Mouse (Mus musculus) kidney, postnatal 0 days (tissue): ENCODE data around the gene Amz2. TPM values are rescaled to one million over a fixed set of nuclear protein-coding genes. Genes with fewer than 3 reads are reported as not detected.

ENCODE experiments used
- ATAC-seq: fragments of 200-750 bp; cut with Nextera tagmentation; replicated peaks from 2 replicates; pipeline ENCODE4 v1.8.0; 2017; ENCODE audit warnings: low read depth, moderate number of reproducible peaks, moderate TSS enrichment, moderate library complexity; ENCODE audit not compliant: low FRiP score
- DNase-seq: peaks from one replicate; pipeline ENCODE4 v3.0.0-alpha.2; 2016; ENCODE audit warnings: low spot score
- H3K27ac ChIP-seq: fragments of 300-500 bp; sonication (generic); 2 replicates; pipeline ENCODE4 v1.5.1; 2014; ENCODE audit warnings: mild to moderate bottlenecking
- H3K27me3 ChIP-seq: fragments of 300-500 bp; sonication (generic); 2 replicates; pipeline ENCODE4 v1.6.1; 2014; ENCODE audit warnings: low read length, mixed read lengths; ENCODE audit not compliant: insufficient read depth
- H3K36me3 ChIP-seq: fragments of 300-500 bp; sonication (generic); 2 replicates; pipeline ENCODE4 v1.6.1; 2014; ENCODE audit warnings: low read length, mixed read lengths; ENCODE audit not compliant: insufficient read depth
- H3K4me1 ChIP-seq: fragments of 300-500 bp; sonication (generic); replicated peaks from 2 replicates; pipeline ENCODE4 v1.6.1; 2014; ENCODE audit warnings: antibody characterized with exemption, low read length, mixed read lengths; ENCODE audit not compliant: insufficient read depth
- H3K4me2 ChIP-seq: fragments of 300-500 bp; sonication (generic); 2 replicates; pipeline ENCODE4 v1.6.1; 2014; ENCODE audit warnings: mild to moderate bottlenecking, low read length, moderate library complexity, mixed read lengths
- H3K4me3 ChIP-seq: fragments of 300-500 bp; sonication (generic); replicated peaks from 2 replicates; pipeline ENCODE4 v1.5.1; 2014; ENCODE audit warnings: low read depth, low read length
- H3K9ac ChIP-seq: fragments of 300-500 bp; sonication (generic); 2 replicates; pipeline ENCODE4 v1.6.1; 2014; ENCODE audit warnings: low read depth, low read length
- H3K9me3 ChIP-seq: fragments of 300-500 bp; sonication (generic); replicated peaks from 2 replicates; pipeline ENCODE4 v1.6.1; 2016; ENCODE audit warnings: low read length, inconsistent platforms, mixed read lengths
- CTCF ChIP-seq: IDR thresholded peaks from 2 replicates; pipeline ENCODE4 v1.5.1; 2016; ENCODE audit warnings: antibody characterized with exemption, low read depth, mild to moderate bottlenecking, moderate library complexity
- WGBS: fragments of 180-500 bp; shearing (Covaris S2); extraction: QIAGEN DNeasy Blood & Tissue Kit; methylation state at CpG from one replicate; pipeline ENCODE4 v1.1.7; 2014; 5-methylcytosine and 5-hydroxymethylcytosine counted together
- polyA plus RNA-seq: library from polyadenylated mRNA; unstranded; fragments of >200 nt; fragmentation: Nextera tagmentation; extraction: Ambion mirVana; gene quantifications from 2 replicates; pipeline ENCODE4 v1.2.1, GENCODE M21; 2015

Amz2 gene
- polyA plus RNA-seq, 1 experiment from 2014 or later = 30.4 TPM

- Histone ChIP-seq H3K4me3 (no peak overlapping the region), H3K27me3 (no peaks in the 10 kb centered on the region), H3K36me3 (no peaks in the 10 kb centered on the region), H3K9ac (no peak overlapping the region), H3K27ac (no peak overlapping the region), H3K4me1 (no peaks in the 10 kb centered on the region), H3K4me2 (no peak overlapping the region), H3K9me3 (no peaks in the 10 kb centered on the region)
- no peak for DNase-seq
- ATAC-seq = no peak
- no peak for TF ChIP-seq CTCF
- 80% methylated on average over 15 of the region's 15 CpGs for WGBS
Observed at GRCm38 (mm10) chr11:109410197-109410980, 15.4 kb upstream of the Amz2 start.

GRCm38 (mm10) chr11:109413617-109414016 is 12.1 kb upstream of the Amz2 start, which contains the start of gene 9930022D16Rik:
TSS of gene 9930022D16Rik (plus strand) at chr11:109413917.
- DNase-seq (no peak), ATAC-seq (no peak)
- Histone ChIP-seq H3K9ac (no peak within 1 kb of the TSS), H3K27ac (no peak within 1 kb of the TSS), H3K27me3 (no peaks in the 10 kb centered on the region), H3K4me1 (no peaks in the 10 kb centered on the region), H3K9me3 (no peaks in the 10 kb centered on the region), H3K4me3 (no peak within 1 kb of the TSS), H3K4me2 (no peak within 1 kb of the TSS), H3K36me3 (no peaks in the 10 kb centered on the region)
- 83% methylated on average over 6 of the region's 6 CpGs for WGBS
- no peak for TF ChIP-seq CTCF

GRCm38 (mm10) chr11:109414802-109415201 is 10.9 kb upstream of the Amz2 start:
- Histone ChIP-seq H3K9me3 (no peaks in the 10 kb centered on the region), H3K27ac (no peak overlapping the region), H3K27me3 (no peaks in the 10 kb centered on the region), H3K4me3 (no peak overlapping the region), H3K4me2 (no peak overlapping the region), H3K36me3 (no peaks in the 10 kb centered on the region), H3K4me1 (no peaks in the 10 kb centered on the region), H3K9ac (no peak overlapping the region)
- TF ChIP-seq CTCF = no peak
- ATAC-seq = no peak
- DNase-seq = no peak
- 74% methylated on average over 5 of the region's 5 CpGs for WGBS

GRCm38 (mm10) chr11:109416709-109417420 is 8.9 kb upstream of the Amz2 start:
- no peak for TF ChIP-seq CTCF
- no peak overlapping the region for H3K27ac ChIP-seq
- no peaks in the 10 kb centered on the region for H3K4me1 ChIP-seq
- H3K36me3 ChIP-seq = no peaks in the 10 kb centered on the region
- DNase-seq = no peak
- H3K4me3 ChIP-seq = no peak overlapping the region
- H3K27me3 ChIP-seq = no peaks in the 10 kb centered on the region
- no peak overlapping the region for H3K9ac ChIP-seq
- WGBS = 64% methylated on average over 8 of the region's 8 CpGs
- no peaks in the 10 kb centered on the region for H3K9me3 ChIP-seq
- no peak overlapping the region for H3K4me2 ChIP-seq
- ATAC-seq = no peak

- Histone ChIP-seq H3K4me1 (no peaks in the 10 kb centered on the region), H3K9ac (no peak overlapping the region), H3K4me3 (no peak overlapping the region), H3K9me3 (no peaks in the 10 kb centered on the region), H3K4me2 (no peak overlapping the region), H3K36me3 (no peaks in the 10 kb centered on the region), H3K27ac (no peak overlapping the region), H3K27me3 (no peaks in the 10 kb centered on the region)
- 84% methylated on average over 9 of the region's 9 CpGs for WGBS
- ATAC-seq (no peak), DNase-seq (no peak)
- no peak for TF ChIP-seq CTCF
Observed at GRCm38 (mm10) chr11:109417472-109418040, 8.2 kb upstream of the Amz2 start.

- Histone ChIP-seq H3K4me2 (no peak overlapping the region), H3K9ac (no peak overlapping the region), H3K27me3 (no peaks in the 10 kb centered on the region), H3K4me1 (no peaks in the 10 kb centered on the region), H3K9me3 (no peaks in the 10 kb centered on the region), H3K27ac (no peak overlapping the region), H3K36me3 (no peaks in the 10 kb centered on the region), H3K4me3 (no peak overlapping the region)
- WGBS = 42% methylated on average over 4 of the region's 4 CpGs
- TF ChIP-seq CTCF = no peak
- ATAC-seq (no peak), DNase-seq (no peak)
Observed at GRCm38 (mm10) chr11:109419461-109419860, 6.3 kb upstream of the Amz2 start.
